Mouse (Mus musculus) heart, embryonic 14.5 days (tissue): ENCODE measurements around the gene Mrps9. TPM values are rescaled to one million over a fixed set of nuclear protein-coding genes. Genes with fewer than 3 reads are reported as not detected.
A peak's percentile ranks its signal among the peaks of the same experiment; 100 is the strongest.
"Not testable (repeated sequence)": the region's sequence is repeated elsewhere in the genome, so short reads cannot be mapped to it uniquely, and the experiment has no call there.

Experiments
- ATAC-seq: fragments of 200-750 bp; cut with Nextera tagmentation; 2 replicates; pipeline ENCODE4 v1.8.0; 2017; ENCODE audit warnings: low read depth, moderate TSS enrichment; ENCODE audit not compliant: insufficient number of reproducible peaks, insufficient read depth, low FRiP score
- H3K27ac ChIP-seq, 2 experiments: fragments of 200-500 bp in 1 of 2; fragments of 300-500 bp in 1 of 2; sonication (generic) in 1 of 2; replicated peaks in 1 of 2; 2 replicates each; pipeline ENCODE4 v1.5.1; 2012 to 2014; ENCODE audit warnings: low read depth in 2 of 2, low read length in 2 of 2, control low read depth in 1 of 2, mild to moderate bottlenecking in 1 of 2, mixed read lengths in 1 of 2; ENCODE audit not compliant: control insufficient read depth in 1 of 2, insufficient read depth in 1 of 2
- H3K27me3 ChIP-seq: fragments of 300-500 bp; sonication (generic); 2 replicates; pipeline ENCODE4 v1.6.1; 2014; ENCODE audit warnings: mild to moderate bottlenecking, low read length, control low read depth; ENCODE audit not compliant: control insufficient read depth, insufficient read depth
- H3K36me3 ChIP-seq: fragments of 300-500 bp; sonication (generic); 2 replicates; pipeline ENCODE4 v1.6.1; 2014; ENCODE audit warnings: mild to moderate bottlenecking, control low read depth, low read length, mixed read lengths; ENCODE audit not compliant: control insufficient read depth, insufficient read depth
- H3K4me1 ChIP-seq, 2 experiments: fragments of 200-500 bp in 1 of 2; fragments of 300-500 bp in 1 of 2; sonication (generic) in 1 of 2; 2 replicates each; pipeline ENCODE4 v1.6.1; 2012 to 2014; ENCODE audit warnings: low read length in 2 of 2, control low read depth in 1 of 2, mixed read lengths in 1 of 2; ENCODE audit not compliant: control insufficient read depth in 2 of 2, insufficient read depth in 2 of 2
- H3K4me2 ChIP-seq: fragments of 300-500 bp; sonication (generic); 2 replicates; pipeline ENCODE4 v1.6.1; 2014; ENCODE audit warnings: mild to moderate bottlenecking, low read length
- H3K4me3 ChIP-seq, 2 experiments: fragments of 200-500 bp in 1 of 2; fragments of 300-500 bp in 1 of 2; sonication (generic) in 1 of 2; 2 replicates each; pipeline ENCODE4 v1.5.1; 2012 to 2014; ENCODE audit warnings: low read length in 2 of 2, mild to moderate bottlenecking in 2 of 2, control low read depth in 1 of 2, low read depth in 1 of 2, moderate library complexity in 1 of 2; ENCODE audit not compliant: control insufficient read depth in 1 of 2, insufficient read depth in 1 of 2
- H3K9ac ChIP-seq: fragments of 300-500 bp; sonication (generic); 2 replicates; pipeline ENCODE4 v1.6.1; 2014; ENCODE audit warnings: mild to moderate bottlenecking, low read length
- H3K9me3 ChIP-seq: fragments of 300-500 bp; sonication (generic); 2 replicates; pipeline ENCODE4 v1.6.1; 2016; ENCODE audit warnings: low read length, control low read depth; ENCODE audit not compliant: control insufficient read depth
- WGBS: fragments of 180-500 bp; shearing (Covaris S2); extraction: QIAGEN DNeasy Blood & Tissue Kit; methylation state at CpG from one replicate; pipeline ENCODE4 v1.1.7; 2014; 5-methylcytosine and 5-hydroxymethylcytosine counted together
- polyA plus RNA-seq: library from polyadenylated mRNA; unstranded; fragments of >200 nt; fragmentation: Nextera tagmentation; extraction: Ambion mirVana; gene quantifications from 2 replicates; pipeline ENCODE4 v1.2.1, GENCODE M21; 2014

Mrps9 gene
- polyA plus RNA-seq, 1 experiment from 2014 or later, result 71.7 TPM

- H3K4me2 ChIP-seq, H3K9ac ChIP-seq, H3K27me3 ChIP-seq, ATAC-seq, H3K27ac ChIP-seq, H3K4me1 ChIP-seq, H3K9me3 ChIP-seq, H3K4me3 ChIP-seq: not testable (repeated sequence)
- H3K36me3 ChIP-seq, result peaks cover 16% of the 10 kb centered on the region
- WGBS, result no CpG with 5 or more reads among the region's 2 CpGs
Observed at GRCm38 (mm10) chr1:42883418-42883817, 32.4 kb downstream of the Mrps9 start.

GRCm38 (mm10) chr1:42887835-42888234, 36.8 kb downstream of the Mrps9 start:
- no peak overlapping the region for H3K27ac ChIP-seq

GRCm38 (mm10) chr1:42888541-42889349, 37.7 kb downstream of the Mrps9 start:
- Histone ChIP-seq H3K27ac (no peak overlapping the region), H3K9ac (no peak overlapping the region), H3K27me3 (no peaks in the 10 kb centered on the region), H3K4me2 (no peak overlapping the region), H3K4me1 (peaks cover 0 to 3% of the 10 kb centered on the region in 2 experiments; a peak in 1 of 4 replicates), H3K4me3 (no peak overlapping the region), H3K9me3 (no peaks in the 10 kb centered on the region), H3K36me3 (peaks cover 22% of the 10 kb centered on the region)
- ATAC-seq, result no peak
- WGBS, result 72% methylated on average over 22 of the region's 22 CpGs

More at GRCm38 (mm10) chr1:42887835-42888234, 36.8 kb downstream of the Mrps9 start:
- Histone ChIP-seq H3K9me3 (no peaks in the 10 kb centered on the region), H3K4me3 (no peak overlapping the region), H3K4me1 (peaks cover 0 to 3% of the 10 kb centered on the region in 2 experiments; a peak in 1 of 4 replicates), H3K36me3 (peaks cover 22% of the 10 kb centered on the region), H3K27me3 (no peaks in the 10 kb centered on the region), H3K9ac (no peak overlapping the region), H3K4me2 (no peak overlapping the region)
- WGBS, result 91% methylated on average over 11 of the region's 11 CpGs
- ATAC-seq, result no peak

- Histone ChIP-seq H3K4me1 (peaks cover 0 to 3% of the 10 kb centered on the region in 2 experiments; a peak in 1 of 4 replicates), H3K27ac (no peak overlapping the region), H3K4me3 (no peak overlapping the region), H3K9ac (peak overlapping the region; percentile 27; the same call in 1 of the 2 replicates), H3K4me2 (no peak overlapping the region), H3K27me3 (no peaks in the 10 kb centered on the region), H3K9me3 (no peaks in the 10 kb centered on the region), H3K36me3 (peaks cover 22% of the 10 kb centered on the region)
- no peak for ATAC-seq
- WGBS, result 47% methylated on average over 7 of the region's 7 CpGs
Observed at GRCm38 (mm10) chr1:42889421-42889887, 38.4 kb downstream of the Mrps9 start.

GRCm38 (mm10) chr1:42894695-42895094, 43.7 kb downstream of the Mrps9 start:
- Histone ChIP-seq H3K4me2 (no peak overlapping the region), H3K36me3 (peaks cover 47% of the 10 kb centered on the region), H3K4me3 (no peak overlapping the region), H3K9ac (no peak overlapping the region), H3K9me3 (no peaks in the 10 kb centered on the region), H3K4me1 (no peaks in the 10 kb centered on the region), H3K27me3 (no peaks in the 10 kb centered on the region), H3K27ac (no peak overlapping the region)
- no peak for ATAC-seq

GRCm38 (mm10) chr1:42905148-42905547, 54.1 kb downstream of the Mrps9 start:
- no peak overlapping the region for H3K4me3 ChIP-seq
- no peak for ATAC-seq
- H3K4me2 ChIP-seq, result no peak overlapping the region
- H3K27me3 ChIP-seq, result no peaks in the 10 kb centered on the region
- H3K9me3 ChIP-seq, result no peaks in the 10 kb centered on the region
- H3K36me3 ChIP-seq, result peaks cover 49% of the 10 kb centered on the region
- 74% methylated on average over 11 of the region's 11 CpGs for WGBS
- H3K9ac ChIP-seq, result no peak overlapping the region
- no peaks in the 10 kb centered on the region for H3K4me1 ChIP-seq
- no peak overlapping the region for H3K27ac ChIP-seq

GRCm38 (mm10) chr1:42906696-42907095, 55.7 kb downstream of the Mrps9 start:
- peaks cover 4% of the 10 kb centered on the region in 2 experiments; a peak in 1 of 4 replicates for H3K4me1 ChIP-seq
- no peak for ATAC-seq
- 77% methylated on average over 7 of the region's 7 CpGs for WGBS
- H3K36me3 ChIP-seq, result peaks cover 35% of the 10 kb centered on the region
- no peaks in the 10 kb centered on the region for H3K27me3 ChIP-seq
- H3K9ac ChIP-seq, result no peak overlapping the region
- H3K9me3 ChIP-seq, result no peaks in the 10 kb centered on the region
- H3K27ac ChIP-seq, result no peak overlapping the region
- no peak overlapping the region for H3K4me2 ChIP-seq
- no peak overlapping the region for H3K4me3 ChIP-seq
